ENCODE assay signal across 9 mouse cellular contexts in the genomic region with DNA sequence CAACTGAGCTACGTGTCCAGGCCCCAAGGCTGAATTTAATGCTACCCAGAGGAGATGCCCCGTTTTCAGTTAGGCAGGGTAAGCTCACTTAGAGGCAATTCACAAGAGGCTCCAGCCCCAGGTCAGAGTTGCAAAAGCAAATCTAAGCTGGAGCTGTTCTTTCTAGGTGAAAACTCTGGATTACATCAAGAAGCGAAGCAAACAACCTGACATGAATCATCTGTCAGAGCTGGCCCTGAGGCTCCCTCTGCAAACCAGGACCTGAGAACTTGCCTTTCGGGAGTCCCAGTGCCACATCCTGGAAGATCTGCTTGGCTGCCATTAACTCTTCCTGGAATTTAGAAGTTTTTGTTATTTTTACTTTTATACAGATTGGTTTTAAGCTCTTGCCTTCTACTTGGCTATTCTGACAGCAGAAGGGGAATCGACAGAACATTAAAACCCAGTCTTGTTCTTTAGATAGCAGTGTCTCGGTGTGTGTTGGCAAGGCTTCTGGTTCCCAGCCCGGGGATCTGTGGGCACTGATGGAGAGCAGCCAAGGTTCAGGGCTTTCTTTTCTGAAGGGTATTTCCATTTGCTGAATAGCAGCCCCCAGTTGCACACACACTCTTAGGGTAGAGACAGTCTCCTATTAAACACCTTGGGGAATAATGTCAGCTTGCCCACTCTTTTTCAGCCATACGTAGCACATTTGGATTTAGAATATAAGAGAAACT. TPM values are rescaled to one million over a fixed set of nuclear protein-coding genes. Genes with fewer than 3 reads are reported as not detected.
DNase-seq lines count a peak whose midpoint lies in the region; ATAC-seq and TF ChIP-seq lines count a peak whose summit lies in the region.
"Had no signal": no experiment of that assay in that cellular context is flagged by ENCODE, and none has a peak within 500 bp of the region (broad histone marks: within the 10 kb centered on the region; RNA-seq: fewer than 3 reads in every experiment).

No protein-coding gene starts in this region.

- H3K9ac ChIP-seq in midbrain, embryonic 14.5 days (replicated peaks; ENCODE audit: low read length) = no peak overlapping the region
- H3K9ac ChIP-seq: liver, embryonic 15.5 days had no signal

- H3K27ac ChIP-seq in left cerebral cortex, adult 2 months = peak overlapping the region; percentile 59
- H3K27ac ChIP-seq in midbrain, embryonic 14.5 days (replicated peaks; ENCODE audit: low read depth, low read length) = no peak overlapping the region
- H3K27ac ChIP-seq: liver, embryonic 15.5 days had no signal

- no peak for TF ChIP-seq CTCF in left cerebral cortex, adult 2 months (IDR thresholded peaks at IDR 0.05)

- DNase-seq in frontal cortex, postnatal 10 days (ENCODE audit: low spot score in 2 of 2) = no peak
- no peak for DNase-seq in left cerebral cortex, adult 2 months (ENCODE audit: extremely low spot score in 1 of 2, low spot score in 2 of 2)
- DNase-seq in left cerebral cortex, adult 8-10 months (ENCODE audit: low spot score in 2 of 2) = no peak
- DNase-seq in cerebellum, adult 8-10 months = peak; percentile 52
- peak; percentile 56 for DNase-seq in midbrain, embryonic 14.5 days
- no peak for DNase-seq in ovary, postnatal 36 days (ENCODE audit: low spot score)
- no peak for DNase-seq in urinary bladder, adult 18-20 months (ENCODE audit: low spot score in 2 of 2)

- intact Hi-C loops in left cerebral cortex, adult 2 months (cut with DNase I) = no loop called here

- H3K27me3 ChIP-seq in midbrain, embryonic 14.5 days (ENCODE audit: control insufficient read depth, insufficient read depth, low read length) = no peaks in the 10 kb centered on the region
- H3K27me3 ChIP-seq: liver, embryonic 15.5 days had no signal

- no peak overlapping the region for H3K4me2 ChIP-seq in midbrain, embryonic 14.5 days (ENCODE audit: low read length)
- H3K4me2 ChIP-seq: liver, embryonic 15.5 days had no signal

- WGBS in midbrain, embryonic 14.5 days = 80% methylated on average over 8 of the region's 8 CpGs

- peaks cover 96% of the 10 kb centered on the region for H3K36me3 ChIP-seq in midbrain, embryonic 14.5 days (ENCODE audit: control insufficient read depth, insufficient read depth, low read length)

- H3K4me1 ChIP-seq in midbrain, embryonic 14.5 days (ENCODE audit: control insufficient read depth, insufficient read depth, low read length) = no peaks in the 10 kb centered on the region
- H3K4me1 ChIP-seq: liver, embryonic 15.5 days had no signal

- H3K4me3 ChIP-seq in left cerebral cortex, adult 2 months = no peak overlapping the region
- no peak overlapping the region for H3K4me3 ChIP-seq in midbrain, embryonic 14.5 days (replicated peaks; ENCODE audit: low read depth, low read length)
- H3K4me3 ChIP-seq: liver, embryonic 15.5 days had no signal

- H3K9me3 ChIP-seq in midbrain, embryonic 14.5 days (ENCODE audit: control insufficient read depth, low read length) = no peaks in the 10 kb centered on the region; the same call in 1 of the 2 replicates
- H3K9me3 ChIP-seq: liver, embryonic 15.5 days had no signal

- peak; percentile 31; the same call in 1 of the 2 replicates for ATAC-seq in frontal cortex, adult (ENCODE audit: low TSS enrichment)
- no peak for ATAC-seq in midbrain, embryonic 14.5 days (ENCODE audit: low FRiP score, low TSS enrichment)

RNA-seq across cellular contexts. Expression of a gene that starts 14.4 kb away (rescaled TPM):
- 1 to 10 TPM; 3.7 to 4.3 TPM for total RNA-seq in left cerebral cortex, adult 2 months (2021)
- total RNA-seq in left cerebral cortex, adult 8-10 months (2022) = 1 to 10 TPM; 3.9 to 4.7 (median 4.4) TPM
- polyA plus RNA-seq in midbrain, embryonic 14.5 days (2014; fragmentation: Nextera tagmentation; extraction: Ambion mirVana) = 3.8 and 3.9 TPM in 2 replicates

RNA-seq across cellular contexts. Expression of a gene that starts 14.9 kb away (rescaled TPM):
- 10 to 100 TPM; 25.9 to 27.0 TPM for total RNA-seq in left cerebral cortex, adult 2 months (2021)
- 10 to 100 TPM; 16.7 to 29.3 (median 22.5) TPM for total RNA-seq in left cerebral cortex, adult 8-10 months (2022)
- 64.9 and 69.5 TPM in 2 replicates for polyA plus RNA-seq in midbrain, embryonic 14.5 days (2014; fragmentation: Nextera tagmentation; extraction: Ambion mirVana)

Comparison
In these comparisons a context has a peak if more than half of its experiments do, and no peak if none do; other contexts are left out.
1. DNase-seq: peak in cerebellum, adult 8-10 months (single experiment) and midbrain, embryonic 14.5 days (single experiment); none in frontal cortex, postnatal 10 days (0 of 2), left cerebral cortex, adult 2 months (0 of 2), left cerebral cortex, adult 8-10 months (0 of 2), ovary, postnatal 36 days (single experiment) and urinary bladder, adult 18-20 months (0 of 2).